Mouse (Mus musculus) common myeloid progenitor, adult 5-6 weeks (primary cell): ENCODE measurements around the gene Drd2. TPM values are rescaled to one million over a fixed set of nuclear protein-coding genes. Genes with fewer than 3 reads are reported as not detected.

Experiments used
- ATAC-seq: replicated peaks from 2 replicates; pipeline ENCODE4 v1.8.0; 2016; ENCODE audit warnings: low read depth, mild to moderate bottlenecking, moderate TSS enrichment, inconsistent platforms; ENCODE audit not compliant: poor library complexity, severe bottlenecking
- total RNA-seq: library from RNA; stranded (forward); fragments of 200-1000, 187-1606 nt; gene quantifications from 2 replicates; pipeline ENCODE4 v1.2.3, GENCODE M21; 2017

Gene Drd2
- not detected in 2 replicates for total RNA-seq

DNA sequence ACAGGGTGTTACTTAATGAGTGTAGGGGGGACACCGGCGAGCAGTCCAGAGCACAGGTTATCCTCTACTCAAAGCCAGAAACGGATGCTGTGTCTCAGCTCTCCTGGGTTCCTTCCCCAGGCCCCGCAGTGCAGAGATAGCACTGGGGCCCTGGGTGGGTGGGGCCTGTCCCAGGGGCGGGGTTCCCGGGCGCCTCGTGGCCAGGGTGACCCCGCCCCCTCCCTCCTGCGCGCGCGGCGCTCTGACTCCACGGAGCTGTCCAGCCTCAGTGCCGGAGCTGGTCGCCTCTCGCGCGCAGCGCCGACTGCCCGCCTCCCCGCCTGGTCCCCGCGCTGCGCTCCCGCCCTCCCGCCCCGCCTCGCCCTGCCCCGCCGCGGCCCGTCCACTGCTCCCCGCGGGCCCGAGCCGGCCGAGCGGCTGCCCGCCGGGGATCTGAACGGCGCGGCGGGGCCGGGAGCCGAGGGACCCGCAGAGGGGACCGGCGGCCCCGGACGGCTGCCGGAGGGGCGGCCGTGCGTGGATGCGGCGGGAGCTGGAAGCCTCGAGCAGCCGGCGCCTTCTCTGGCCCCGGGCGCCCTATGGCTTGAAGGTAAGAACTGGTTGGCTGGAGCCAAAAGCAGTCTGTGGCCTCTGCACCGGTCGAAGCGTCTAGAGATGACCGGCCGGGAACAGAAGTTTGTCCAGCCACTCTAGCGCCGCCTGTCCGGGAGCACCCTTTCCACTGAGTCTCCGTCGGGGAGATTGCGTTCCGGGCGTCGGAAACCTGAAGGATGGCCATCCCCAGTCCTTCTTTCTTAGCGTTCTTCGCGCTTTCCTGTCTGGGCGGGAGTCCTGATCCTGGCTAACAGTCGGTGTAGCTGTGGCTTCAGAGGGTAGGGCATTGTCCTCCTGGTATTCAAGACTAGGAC is at the start of gene Drd2:
Gene Drd2, plus strand, starts transcription at position 492 of the 908 bp plus-strand sequence.
- ATAC-seq, result peak; percentile 36; the same call in 1 of the 2 replicates

DNA sequence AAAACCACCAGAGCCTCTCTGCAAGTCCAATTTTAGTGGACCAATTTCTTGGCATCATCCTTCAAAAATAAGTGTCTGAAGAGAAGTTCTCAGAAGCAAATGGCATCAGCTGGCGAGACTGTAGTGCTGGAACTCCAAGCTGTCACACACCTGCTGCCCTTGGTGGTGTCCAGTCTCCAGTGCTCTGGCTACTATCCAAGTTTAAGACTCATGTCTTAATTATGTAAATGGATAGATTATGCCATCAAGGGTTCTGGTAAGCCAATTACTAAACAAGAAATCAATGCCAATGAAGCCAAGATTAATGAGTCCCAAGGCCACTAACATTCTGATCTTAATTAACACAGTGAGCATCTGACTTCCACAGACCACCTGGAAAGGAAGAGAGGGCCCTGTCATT is 45.3 kb upstream of the Drd2 start:
- ATAC-seq, result no peak

DNA sequence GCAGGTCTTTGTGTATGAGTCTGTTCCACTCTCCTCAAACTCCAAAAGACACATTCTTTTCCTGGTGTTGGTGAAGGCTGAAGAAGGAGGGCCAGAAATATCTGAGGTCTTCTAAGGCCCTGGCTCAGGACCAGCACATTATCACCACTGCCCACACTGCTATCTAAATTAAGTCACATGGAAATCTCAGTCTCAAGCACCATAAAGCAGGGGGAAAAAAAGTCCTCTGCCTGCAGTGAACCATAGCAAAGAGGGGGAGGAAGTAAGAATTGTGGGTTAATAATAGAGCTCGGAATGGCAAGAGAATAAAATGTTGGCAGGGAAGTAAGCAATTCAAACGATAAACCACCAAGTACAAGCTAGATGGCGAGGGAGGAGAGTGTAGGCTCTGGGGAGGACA is 32.9 kb upstream of the Drd2 start:
- ATAC-seq, result no peak

DNA sequence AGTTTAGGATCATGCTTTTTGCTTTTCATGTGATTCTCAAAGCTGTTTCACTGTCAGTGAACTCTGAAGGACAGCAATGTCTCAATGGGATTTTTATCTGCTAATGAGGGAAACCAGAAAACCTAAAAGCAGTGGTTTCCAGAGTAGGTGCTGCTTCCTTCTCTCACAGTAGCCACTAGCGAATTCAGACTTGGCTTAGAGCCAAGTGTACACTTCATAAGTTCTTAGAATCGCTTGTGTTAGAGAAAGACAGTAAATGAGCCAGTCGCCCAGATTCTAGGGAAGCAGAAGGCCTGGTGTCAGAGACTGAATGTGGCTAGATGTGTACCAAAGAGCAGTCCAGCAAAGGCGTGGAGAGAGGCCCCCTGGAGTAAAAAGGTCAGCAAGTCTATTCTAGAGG is 29.6 kb upstream of the Drd2 start:
- no peak for ATAC-seq

DNA sequence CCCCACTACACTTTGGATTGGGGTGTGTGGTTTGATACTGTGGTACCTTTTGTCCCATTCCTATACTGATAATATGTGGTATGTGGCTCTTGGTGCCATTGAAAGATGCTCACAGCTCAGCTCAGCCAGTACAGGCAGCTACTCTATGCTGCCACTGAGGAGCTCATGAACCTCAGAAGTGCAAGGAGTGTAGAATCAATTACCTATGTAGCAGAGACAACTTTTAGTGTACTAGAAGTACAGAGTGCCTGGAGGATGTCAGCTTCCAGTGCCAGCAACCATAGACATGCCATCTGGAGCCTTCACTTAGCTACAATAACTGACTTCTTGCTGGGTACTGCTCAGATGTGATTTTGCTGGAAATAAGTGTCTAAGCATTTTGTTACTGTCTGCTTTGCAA is 21.8 kb upstream of the Drd2 start:
- ATAC-seq, result no peak

DNA sequence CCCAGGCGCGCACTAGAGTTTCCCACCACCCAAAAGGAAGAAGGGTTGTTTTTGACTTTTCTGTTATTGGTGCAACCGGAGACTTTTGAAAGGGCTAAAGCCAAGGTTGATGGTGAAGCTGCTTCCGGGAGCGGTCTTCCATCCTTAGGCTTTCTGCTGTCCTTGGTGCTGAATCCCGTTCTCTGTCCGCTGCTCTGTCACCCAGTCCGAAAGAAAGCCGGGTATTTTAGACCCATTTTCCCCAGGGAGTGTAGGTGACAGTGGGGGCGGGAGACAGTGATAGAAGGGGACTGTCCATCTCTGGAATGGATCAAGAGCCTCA is 578 bp downstream of the Drd2 start:
- ATAC-seq, result peak; percentile 66

DNA sequence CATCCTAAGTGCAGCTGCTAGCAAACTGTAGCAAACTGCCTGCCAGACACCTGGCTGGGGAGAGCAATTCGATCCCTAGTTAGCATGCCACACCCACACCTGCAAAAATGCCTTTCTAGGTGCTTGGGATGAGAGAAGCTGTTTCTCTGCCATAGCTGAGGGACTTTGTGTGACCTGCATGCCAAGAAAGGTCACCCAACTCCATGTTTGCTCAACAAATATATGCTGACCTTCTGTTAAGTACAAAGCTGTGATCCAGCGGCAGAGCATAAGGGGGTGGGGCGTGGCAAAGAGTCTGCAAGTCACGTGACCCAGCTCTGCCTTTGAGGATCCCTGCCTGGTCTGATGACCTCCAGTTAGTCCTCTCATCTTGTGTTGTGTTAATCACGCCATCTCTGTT is 25.3 kb downstream of the Drd2 start:
- ATAC-seq, result no peak

DNA sequence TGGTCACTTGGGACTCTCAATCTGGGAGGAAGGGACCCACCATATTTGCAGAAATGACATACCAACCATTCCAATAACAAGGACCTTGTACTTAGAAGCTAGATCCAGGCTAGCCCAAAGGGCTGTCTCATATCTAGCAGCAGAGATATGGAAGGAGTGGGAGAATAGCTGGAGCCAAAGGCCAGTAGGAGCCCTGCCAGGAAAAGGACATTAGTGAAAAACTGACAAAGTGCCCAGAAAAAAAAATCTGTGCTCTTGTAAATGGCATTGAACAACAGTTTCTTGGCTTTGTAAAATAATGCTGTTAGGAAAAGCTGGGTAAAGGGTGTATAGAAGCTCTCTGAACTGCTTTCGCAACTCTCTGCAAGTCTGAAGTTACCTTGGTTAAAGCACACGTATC is 33.5 kb downstream of the Drd2 start:
- no peak for ATAC-seq

DNA sequence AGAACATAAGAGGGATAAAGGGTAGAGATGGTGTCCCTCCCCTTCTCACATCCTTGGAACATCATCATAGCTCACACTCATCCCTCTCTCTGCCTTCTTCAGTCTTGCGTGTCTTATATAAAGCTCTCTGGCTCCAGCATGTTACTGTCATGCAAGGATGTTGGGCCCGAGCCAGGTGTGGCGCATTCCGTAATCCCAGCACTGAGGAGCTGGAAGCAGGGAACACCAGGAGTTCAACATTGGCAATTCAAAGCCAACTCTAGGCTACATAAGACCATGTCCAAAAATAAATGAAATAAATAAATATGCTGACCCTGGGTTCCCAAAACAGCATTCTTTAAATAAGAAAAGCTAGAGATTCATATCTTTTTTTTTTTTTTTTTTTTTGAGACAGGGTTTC is 39.5 kb downstream of the Drd2 start:
- ATAC-seq, result no peak

DNA sequence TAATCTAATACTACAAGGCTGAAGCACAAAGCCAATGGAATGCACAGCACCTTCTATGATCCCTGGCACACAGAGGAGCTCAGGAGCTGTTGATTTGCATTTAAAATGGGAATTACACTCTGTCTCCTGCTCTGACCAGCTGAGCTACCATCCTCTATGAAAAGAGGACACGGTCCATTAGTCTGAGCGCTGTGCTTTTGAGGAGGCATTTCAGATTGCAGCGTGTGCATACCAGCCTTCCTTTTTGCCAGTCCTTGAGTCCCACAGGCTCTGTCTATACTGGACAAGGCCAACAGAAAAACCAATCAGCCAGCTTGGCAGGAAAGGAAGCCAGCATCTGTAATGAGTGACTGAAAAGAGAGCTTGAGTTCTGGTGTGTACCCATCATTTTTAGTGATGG is 43.6 kb downstream of the Drd2 start:
- no peak for ATAC-seq

DNA sequence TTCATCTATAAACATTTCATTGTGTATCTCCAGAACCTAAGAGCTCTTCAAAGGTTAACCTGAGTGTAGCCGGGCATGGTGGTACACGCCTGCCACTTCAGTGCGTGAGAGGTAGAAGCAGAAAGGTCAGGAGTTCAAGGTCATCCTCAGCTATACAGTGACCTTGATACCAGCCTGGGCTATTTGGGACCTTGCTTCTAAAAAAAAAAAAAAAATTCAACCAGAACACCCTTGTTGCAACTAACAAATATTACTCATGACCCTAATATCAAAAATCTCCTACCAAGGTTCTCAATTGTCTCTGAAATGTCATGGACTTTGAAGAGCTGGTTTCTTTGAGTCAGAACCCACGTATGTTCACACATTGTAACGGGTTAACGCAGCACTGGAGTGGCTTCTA is 44.4 kb downstream of the Drd2 start:
- ATAC-seq, result no peak

DNA sequence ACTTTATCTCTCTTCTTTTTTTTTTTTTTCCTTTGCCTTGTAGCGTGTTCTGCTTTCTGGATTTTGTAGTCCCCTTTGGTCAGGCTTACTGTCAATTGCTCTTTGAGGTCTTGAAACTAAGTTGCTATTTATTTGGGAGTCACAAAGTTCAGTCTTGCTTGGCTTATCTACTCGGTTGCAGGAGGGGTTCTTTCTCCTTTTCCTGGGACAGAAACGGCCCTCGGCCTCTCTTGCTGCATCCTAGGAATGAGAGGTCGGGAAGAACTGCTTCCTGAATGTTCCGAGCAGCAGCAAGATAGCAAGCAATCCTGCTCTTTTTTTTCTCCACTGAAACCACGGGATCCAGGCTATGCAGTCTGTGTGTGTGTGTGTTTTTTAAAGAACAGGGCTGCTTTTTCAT is 44.9 kb downstream of the Drd2 start:
- no peak for ATAC-seq

DNA sequence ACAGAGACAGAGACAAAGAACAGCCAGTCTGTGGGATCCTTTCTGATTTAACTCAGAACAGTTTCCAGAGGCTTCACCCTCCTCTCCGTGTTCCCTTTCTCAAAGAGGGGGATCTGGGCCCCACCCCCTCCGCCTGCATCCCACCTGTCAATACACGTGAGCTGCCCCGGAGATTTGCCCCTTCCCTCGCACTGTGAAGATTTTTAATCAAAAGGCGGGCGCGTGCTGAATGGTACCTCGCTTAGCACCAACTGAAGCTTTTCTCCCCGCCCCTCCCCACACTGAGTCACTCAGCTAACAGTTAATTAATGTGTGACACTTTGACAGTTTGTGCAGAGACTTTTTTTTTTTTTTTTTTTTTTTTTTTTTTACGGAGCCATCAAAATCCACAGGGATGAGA is 45.7 kb downstream of the Drd2 start:
- ATAC-seq, result no peak

DNA sequence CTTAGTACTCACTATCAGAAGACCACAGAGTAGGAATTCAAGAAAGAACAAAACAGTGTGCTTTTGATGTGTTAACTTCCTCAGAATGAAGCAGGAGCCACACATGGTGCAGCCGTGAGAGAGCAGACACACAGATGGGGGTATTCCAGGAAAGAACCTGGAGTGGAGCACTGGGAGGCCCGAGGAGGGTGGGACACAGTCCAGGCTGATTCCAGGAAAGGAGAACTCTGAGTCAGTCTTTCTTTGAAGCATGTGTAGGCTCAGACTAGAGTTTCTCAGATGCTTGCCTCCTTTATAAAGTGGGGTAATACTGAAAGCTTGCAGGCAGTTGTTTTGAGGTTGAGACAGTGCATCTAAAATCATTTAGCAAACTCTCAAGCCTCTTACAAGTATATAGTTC is 51.8 kb downstream of the Drd2 start:
- no peak for ATAC-seq

DNA sequence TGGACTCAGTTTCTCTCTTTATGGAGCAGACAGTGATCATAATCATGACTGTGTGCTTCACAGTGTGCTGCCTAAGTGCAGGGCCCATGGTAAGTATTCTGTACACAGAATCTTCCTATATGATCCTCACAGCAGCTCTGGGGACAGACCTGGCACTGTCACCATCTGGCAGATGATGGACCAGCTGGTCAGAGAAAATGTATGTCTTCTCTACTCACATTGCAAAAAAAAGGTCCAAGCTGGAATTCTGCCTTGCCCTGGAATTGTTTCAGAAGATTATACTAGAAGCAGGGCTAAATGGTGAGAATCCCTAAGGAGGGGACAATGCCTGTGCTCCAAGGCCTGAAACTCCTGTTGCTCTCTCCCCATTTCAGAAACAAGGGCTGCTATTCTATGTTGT is 55.6 kb downstream of the Drd2 start:
- ATAC-seq, result no peak

DNA sequence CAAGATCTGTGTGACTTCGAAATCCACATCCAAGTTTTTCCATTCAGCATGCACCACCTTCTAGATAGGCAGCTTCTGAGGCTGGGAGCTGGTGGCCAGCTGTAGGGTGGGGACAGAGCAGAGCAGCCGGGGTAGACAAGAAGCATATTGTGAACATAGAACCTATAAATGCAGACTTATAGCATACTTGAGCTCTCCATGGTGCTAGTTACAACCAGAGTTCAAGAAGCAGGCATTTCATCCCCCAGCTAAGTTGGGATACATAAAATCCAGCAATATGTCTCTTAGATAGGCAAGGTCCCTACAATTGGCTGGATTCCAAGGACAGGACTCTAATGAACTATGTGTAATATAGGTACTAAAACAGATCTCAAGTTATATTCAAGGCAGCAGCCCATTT is 63.3 kb downstream of the Drd2 start:
- ATAC-seq, result no peak

DNA sequence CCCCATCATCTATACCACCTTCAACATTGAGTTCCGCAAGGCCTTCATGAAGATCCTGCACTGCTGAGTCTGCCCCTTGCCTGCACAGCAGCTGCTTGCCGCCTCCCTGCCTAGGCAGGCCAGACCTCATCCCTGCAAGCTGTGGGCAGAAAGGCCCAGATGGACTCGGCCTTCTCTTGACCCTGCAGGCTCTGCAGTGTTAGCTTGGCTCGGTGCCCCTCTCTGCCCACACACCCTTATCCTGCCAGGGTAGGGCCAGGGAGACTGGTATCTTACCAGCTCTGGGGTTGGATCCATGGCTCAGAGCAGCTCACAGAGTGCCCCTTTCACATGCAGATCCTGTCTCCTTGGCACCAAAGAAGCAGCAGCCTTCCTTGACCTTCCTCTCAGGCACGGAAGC is 66.6 kb downstream of the Drd2 start:
- ATAC-seq, result no peak

DNA sequence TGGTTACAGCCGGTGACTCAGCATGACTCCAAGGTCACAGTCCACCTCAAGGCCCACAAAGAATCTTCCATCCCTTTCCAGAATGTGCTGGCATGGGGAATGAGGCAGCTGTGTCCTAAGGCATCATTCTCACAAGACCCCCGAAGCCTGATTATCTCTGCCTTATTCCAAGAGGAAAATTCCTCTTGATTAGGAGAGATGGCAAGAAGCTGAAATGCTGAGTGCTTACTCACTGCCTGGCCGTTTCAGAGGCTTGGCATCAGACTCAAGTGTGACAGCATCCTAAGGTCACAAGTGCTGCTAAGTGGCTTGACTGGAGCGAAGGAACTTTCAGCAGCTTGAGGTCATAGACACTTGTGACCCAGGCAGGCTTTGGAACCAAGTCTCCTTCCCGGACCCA is 70.2 kb downstream of the Drd2 start:
- ATAC-seq, result no peak

DNA sequence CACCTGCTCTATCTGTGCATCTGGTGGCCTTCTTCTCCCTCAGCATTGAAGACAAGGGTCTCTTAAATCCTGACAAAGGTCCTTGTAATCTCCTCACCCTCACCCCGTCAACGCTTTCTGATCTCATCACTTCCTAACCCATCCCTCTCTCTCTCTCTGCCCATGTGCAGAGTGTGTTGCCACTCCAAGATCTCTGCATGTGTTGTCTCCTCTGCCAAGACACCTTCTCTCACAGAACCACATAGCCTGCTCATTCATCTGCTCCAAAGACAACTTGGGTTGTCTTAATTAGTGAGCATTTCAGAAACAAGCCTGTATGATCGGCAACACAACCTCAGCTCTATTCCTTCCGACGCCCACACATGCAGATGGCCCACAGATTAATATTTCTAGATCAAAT is 83.4 kb downstream of the Drd2 start:
- no peak for ATAC-seq

DNA sequence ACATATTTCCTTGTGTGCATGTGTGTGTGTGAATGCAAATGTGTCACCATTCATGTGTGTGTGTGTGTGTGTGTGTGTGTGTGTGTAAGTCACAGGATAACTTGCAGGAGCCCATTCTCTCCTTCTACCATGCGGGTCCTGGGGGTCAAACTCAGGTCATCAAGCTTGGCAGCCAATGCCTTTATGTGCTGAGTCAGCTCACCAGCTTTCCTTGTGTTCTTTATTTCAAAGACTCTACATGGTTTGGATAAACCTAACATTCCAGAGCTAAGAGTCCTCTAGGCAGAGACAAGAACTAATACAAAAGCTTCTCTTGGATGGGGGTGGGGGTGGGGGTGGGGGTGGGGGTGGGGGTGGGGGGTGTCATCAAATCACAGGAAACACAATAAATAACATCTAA is 85.2 kb downstream of the Drd2 start:
- no peak for ATAC-seq

DNA sequence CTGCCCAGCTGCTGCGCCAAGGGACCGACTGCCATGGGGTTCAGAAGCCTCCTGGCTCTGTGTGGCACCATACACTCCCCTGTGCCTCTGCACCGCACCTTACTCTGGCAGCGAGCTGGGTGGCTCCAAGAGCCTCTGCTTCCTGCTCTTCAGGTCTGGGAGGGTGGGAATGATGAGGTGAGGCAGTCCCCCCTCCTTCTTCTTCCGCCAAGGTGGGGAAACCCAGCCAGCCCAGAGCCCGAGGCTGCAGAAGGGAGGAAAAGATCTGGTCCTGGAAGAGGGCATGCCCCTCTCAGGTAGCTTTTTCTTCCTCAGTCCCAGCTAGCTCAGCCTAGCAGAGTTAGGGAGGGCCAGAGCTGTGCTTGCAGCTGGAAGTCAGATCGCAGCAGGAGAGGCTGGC is 86.5 kb downstream of the Drd2 start, which contains the start of gene Ankk1:
Gene Ankk1, minus strand, starts transcription at position 101 of the 400 bp plus-strand sequence.
- no peak for ATAC-seq

DNA sequence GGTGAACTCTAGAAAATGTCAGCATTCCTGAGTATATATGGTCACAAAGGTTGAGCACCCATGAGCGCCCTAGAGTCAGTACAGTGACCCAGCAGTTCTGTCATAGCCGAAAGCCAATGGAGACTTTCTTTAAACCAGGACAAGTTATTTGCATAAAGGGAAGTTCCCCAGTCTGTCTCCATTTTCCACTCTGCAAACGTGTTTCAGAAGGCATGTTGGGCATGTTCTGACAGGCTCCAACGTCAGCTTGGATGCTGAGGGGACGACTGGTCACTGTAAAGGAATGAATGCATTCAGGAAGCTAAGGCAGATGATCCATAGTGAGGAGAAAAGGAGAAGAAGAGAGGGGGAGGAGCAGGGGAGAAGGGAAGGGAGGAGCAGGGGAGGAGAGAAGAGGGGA is 87.1 kb downstream of the Drd2 start:
- ATAC-seq, result no peak
